Mouse (Mus musculus): ENCODE measurements around the gene Amigo1. TPM values are rescaled to one million over a fixed set of nuclear protein-coding genes. Genes with fewer than 3 reads are reported as not detected.

The Amigo1 gene
- total RNA-seq, 1 experiment from 2014 or later = 19.3 TPM

DNA sequence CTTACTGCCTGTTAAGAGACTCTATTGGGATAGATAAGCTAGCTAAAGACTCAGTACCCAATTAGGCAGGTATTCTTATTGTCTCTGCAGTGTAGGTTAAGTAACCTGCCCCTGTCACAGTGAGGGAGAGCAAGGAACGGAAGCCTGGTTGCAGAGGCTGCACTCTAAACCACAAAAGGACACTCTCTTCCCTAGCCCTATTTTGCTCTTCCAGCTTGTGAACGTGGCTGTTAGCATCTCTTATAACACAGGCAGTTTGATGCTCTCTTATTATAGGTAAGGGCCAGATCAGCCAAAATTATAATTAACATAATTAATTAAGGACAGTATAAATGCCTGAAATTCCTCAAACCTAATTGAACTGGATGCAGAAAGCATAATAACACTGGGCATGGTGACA lies 5.6 kb upstream of the Amigo1 start:
- DNase-seq = no peak

DNA sequence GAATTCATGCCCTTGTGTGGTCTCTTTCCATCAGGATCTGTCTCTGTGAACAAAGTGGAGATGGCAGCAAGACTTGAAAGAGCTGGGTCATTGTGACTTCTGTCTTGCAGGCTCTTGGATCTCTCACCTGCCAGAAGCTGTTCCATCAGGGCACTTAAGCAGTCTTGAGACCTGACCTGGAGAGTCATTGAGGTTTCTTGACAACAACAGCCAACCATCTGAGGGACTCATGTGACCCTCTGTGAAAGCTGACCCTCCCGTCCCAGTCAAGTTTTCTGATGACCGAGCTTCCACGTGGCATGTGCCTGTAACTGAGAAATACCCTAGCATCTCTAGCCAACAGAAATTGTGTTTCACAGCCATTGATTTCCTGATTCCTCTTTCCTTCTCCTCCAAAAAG lies 1.4 kb upstream of the Amigo1 start:
- no peak for DNase-seq

DNA sequence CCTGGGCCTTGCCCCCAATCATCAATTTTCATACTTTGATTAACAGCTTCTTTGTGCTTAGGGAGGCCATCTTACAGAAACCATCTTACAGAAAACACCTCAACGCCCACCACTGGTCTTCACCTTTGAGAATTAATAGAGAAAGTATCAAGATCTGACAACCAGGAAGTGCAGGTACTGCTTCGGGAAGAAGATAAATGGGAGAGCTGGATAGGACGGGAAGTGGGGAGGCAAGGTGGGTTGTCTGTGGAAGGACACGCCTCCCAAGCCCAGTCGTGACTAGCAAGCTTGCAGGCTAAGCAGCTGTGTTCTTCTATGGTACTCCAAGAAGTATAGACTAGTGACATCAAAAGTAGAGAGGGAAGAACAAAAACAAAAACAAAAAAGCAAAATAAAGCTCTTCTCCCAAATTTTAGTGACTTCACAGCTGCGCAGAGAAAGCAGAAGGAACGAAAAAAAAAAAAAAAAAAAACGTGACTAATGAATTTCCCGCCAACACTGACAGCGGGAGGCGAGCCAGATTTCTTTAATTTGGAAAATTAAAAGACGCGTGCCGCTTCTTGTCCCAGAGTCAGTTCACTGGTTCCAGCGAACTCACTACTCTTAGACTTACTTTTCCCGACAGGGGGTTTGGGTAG lies 556 bp upstream of the Amigo1 start:
- DNase-seq = no peak

DNA sequence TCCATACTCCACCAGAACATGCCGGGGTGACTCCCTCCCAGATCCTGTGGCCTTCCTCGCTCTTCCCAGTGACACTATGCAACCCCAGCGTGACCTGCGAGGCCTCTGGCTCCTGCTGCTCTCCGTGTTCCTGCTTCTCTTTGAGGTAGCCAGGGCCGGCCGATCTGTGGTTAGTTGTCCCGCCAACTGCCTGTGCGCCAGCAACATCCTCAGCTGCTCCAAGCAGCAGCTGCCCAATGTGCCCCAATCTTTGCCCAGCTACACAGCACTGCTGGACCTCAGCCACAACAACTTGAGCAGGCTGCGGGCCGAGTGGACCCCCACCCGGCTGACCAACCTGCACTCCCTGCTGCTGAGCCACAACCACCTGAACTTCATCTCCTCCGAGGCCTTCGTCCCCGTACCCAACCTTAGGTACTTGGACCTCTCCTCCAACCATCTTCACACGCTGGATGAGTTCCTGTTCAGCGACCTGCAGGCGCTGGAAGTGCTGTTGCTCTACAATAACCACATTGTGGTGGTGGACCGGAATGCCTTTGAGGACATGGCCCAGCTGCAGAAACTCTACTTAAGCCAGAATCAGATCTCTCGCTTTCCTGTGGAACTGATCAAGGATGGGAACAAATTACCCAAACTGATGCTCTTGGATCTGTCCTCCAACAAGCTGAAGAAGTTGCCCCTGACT lies 1.1 kb downstream of the Amigo1 start:
- DNase-seq = no peak

DNA sequence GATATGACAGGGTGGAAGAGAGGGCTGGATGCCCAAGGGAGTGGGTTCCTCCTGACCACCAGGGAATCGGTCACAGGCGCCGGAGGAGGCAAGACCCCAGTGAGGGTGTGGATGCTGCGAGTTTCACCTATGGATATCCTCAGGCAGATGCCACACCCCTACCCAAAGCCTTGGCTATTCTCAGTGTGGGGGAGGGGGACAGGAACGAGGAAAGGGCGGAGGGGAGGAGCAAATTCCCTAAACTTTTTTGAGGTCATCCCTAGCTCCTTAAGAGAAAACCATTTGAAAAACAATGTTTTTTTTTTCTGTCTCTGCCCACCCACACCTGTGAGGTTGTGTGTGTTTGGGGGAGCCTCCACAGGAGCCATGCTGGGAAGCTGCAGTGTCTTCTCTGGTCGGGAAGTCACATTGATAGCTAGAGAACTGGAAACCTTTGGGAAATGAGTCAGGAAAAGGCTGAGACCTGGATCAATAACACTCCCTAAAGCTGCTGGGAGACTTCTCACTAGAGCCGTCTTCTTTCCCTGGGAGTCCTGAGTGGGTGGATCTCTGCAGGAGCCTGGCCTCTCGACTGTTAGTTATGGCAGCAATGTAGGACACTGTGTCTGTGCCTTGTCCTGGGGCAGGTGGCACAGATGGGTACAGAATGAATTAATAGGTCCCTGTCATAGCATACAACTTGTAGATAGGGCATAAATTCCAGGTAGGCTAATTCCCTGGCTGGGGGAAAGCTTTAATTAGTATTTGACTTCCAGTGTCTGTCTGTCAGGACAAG lies 2.8 kb downstream of the Amigo1 start:
- DNase-seq = peak; percentile 1

DNA sequence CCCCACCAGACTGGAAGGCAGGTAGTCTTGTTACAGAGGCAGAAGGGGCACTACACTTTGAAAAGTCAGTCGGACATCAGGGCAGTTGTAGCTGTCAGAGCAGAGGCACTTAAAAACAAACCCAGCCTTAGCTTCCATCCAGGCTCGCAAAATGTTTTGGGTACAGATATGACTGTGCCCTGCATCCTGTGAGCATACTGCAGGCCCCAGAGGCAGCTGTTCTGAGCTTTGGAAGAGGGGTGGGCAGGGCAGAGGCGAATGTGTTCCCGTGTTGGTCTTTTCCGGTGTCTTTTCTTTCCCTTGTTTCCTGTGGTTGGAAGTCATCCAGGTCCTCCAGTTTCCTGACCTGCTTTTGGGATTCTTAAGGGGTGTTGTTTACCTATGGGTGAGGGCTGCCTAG lies 3.8 kb downstream of the Amigo1 start:
- no peak for DNase-seq

DNA sequence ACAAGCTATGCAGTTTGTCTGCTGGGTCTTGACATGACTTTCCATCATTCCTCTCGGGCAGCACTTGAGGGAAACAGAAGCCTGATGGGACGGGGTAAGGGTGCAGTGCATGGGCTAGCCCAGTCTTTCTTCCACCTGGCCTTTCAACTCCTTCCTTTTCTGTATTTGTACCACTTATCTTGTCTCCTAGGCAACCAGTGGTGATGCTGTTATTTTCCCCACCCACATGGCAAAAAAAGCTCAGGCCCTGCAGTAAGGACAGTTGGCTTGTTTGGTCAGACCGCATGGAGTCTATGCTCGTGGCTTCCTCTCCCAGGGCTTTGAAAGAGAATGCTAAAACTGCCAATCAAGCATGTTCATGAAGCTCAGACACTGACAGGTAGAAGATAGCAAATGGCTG lies 7.6 kb downstream of the Amigo1 start:
- no peak for DNase-seq

DNA sequence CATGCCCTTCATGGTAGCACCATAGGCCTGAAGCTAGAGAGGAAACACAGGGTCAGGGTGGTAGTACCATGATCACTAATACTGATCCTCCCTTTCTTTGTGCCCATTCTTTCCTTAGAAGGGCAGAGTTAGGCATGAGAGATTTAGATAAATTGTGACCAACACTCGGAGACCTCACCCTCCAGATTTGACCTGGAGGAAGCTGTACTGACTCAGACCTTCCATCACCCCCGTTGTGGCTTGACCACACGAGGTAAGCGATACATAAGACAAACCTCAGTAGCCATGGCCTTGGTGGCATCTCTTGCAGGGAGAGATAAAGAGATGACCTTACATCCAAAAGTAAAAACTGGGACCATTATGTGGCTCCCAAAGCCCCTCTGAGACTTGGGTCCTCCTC lies 9.2 kb downstream of the Amigo1 start:
- DNase-seq = no peak

DNA sequence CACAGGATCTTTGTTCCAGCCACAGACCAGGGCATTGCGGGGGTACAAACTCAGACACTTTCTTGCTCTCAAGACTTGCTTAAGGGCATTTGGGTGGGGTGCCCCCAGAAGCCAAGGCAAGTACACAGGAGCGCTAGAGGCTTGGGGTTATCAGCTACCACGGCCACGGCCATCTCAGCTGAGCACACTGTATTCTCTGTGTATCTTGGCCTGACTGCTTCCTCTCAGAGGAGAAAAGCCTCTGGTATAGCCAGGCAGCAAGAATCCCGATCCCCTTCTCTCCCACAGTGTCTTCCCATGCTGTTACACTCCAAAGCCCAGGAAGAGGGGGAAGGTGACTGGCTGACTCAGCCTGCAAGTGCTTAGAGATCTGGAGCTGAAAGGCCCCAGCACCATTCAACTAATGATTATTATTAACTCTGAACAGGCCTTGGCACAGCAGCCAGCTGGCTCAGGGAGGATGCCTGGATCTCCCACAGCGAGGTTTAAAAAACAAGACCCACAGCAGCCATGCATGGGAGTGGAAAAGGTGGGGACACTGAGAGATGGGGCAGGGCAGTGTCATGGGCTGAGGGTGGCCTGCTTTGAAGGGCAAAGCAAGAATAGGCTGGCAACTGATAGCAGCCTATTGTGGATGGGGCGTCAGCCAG lies 9.9 kb downstream of the Amigo1 start:
- peak; percentile 25 for DNase-seq

DNA sequence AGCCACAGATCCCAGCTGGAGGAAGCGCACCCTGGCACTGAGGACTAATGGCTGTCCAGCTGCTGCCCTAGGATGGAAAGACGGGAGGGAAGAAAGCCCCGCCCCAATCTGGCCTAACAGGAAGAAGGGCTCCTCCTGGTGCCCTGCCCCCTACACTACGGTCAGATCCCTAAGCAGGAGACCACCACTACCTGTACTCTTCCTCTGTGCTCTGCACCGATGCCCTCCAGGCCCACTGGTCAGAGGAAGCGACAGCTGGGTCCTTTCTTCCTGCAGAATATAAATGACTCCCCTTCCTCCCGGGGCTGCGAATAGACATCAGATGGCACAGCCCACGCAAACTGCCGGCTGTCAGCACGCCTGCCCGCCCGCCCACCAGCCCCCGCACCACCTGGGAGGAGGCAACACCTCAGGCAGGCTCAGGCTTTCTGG lies 10.9 kb downstream of the Amigo1 start:
- DNase-seq = peak; percentile 67

DNA sequence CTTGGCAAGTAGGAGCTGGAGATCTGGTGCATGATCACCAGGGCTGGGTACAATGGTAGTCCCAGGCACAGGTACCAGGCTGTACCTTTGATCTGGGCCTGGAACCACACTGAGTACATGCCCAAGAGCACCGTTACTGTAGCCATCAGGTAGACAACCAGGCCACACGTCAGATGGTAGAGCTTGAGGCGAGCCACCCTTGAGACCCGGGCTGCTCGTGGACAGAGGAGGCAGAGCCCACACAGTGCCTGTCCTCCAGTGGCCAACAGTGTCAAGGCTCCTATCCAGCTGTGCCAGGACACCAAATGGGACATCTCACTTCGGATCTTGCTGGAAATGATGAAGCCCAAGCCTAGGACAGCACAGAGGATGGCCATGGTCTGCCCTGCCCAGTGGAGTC lies 13.1 kb downstream of the Amigo1 start:
- no peak for DNase-seq

DNA sequence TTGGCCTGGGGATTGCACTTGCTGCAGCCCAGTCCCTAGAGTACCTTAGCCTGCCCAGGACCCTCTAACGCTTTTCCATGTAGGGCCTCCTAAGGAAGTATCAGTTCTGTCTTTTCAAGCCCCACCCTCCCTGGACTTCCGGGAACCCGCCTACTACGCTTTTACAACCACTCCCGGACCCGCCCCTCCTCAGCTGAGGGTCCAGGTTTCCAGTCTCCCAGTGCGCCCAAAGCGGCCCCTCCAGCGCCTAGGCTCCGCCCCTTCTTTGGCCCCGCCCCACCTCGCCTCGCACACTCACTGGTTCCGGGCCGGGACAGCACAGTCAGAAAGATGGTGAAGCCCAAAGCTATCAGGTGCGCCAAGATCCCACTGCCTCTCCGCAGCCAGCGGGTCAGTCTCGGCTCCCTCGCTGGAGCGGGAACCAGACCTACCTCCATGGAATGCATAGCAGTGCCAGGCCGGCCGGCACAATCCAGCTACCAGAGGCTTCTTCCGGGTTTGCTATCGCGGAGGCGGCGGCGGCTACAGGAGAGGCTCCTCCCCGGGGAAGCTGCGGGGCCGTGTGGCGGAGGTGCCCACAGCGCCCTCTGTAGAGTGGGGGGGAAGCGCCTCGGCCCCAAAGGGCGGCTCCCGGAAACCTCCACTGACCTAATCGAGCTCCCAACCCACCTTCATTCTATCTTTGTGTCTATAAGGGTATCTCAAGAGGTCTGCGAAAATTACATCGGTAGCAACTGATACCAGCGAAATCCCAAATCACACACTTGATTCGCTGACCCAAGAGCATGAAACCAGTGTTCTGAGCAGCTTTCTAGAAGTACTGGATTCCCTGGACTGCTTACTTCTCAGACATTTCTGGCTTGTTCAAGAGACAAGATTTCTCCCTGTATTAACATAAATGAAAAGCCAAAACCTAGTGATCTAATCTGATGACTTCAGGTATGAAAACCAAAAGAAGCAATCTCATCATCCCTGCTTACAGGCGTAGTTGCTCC lies 14.5 kb downstream of the Amigo1 start, which contains the start of gene Cyb561d1:
TSS of gene Cyb561d1 (minus strand) at position 884 of the 995 bp plus-strand sequence.
- DNase-seq = peak; percentile 96

DNA sequence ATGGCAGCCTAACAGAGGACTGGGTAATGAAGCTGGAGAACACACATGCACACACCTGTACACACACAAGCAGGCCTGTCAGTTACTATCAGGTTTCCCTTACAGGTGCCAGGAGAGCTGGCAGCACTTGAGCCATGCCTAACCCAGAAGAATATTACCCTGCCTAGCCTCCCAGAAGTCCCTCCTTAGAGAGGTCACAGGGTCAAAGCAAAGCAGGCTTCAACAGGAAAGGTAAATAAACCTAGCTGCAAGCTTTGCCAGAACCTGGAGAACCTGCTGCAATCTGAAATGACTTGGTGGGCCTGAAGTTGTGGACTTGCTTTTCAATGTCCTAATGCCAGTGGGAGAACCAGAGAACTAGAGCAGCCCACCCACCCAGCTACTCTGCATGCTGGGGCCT lies 16.4 kb downstream of the Amigo1 start:
- DNase-seq = no peak

DNA sequence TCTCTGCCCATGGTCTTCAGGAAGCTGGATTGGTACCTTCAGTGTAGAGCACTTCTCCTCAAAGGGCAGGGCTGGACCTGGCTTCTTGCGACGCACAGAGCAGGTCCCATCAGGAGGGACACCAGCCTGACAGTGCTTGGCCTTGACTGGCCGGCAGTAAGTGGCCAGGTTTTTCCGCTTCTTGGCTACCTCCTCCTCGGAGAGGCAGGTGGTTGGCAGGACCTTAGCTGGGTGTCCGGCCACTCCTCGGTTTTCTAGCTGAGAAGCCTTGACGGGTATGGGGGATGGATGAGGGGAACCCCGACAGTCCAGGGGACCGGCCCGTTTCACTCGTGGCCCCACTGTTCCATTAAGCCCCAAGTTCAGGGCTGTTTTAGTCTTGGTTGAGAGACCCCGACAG lies 17.1 kb downstream of the Amigo1 start:
- no peak for DNase-seq

DNA sequence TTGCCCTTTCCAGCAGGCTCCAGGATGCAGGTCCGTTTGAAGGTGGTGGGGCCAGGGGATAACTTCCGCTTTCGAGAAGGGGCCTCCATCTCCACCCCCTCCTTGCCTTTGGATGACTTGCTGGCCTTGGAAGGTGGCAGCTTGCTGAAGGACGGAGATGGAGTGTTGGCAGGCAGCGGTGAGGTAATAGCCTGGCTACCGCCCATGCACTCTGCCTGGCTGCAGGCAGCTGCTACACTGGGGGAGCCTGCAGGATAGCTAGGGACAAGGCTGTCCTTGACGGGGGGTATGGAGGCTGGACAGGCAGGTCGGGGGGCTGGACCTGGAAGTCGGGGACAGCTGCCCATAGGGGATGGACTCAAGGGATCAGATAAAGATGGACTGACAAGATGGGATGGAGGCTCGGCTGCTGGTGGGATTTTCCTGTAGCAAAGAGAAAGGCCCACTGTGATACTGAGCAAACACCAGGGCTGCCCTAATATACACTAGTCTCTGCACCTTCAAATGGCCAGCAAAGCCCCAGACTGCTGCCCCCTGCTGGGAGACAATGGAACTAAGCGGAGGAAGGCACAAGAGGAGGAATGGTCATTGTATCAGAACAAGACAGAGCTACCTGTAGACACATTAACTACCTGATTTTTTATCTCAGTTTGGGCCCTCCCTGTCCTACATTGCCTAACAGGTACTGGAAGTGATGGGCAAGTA lies 17.6 kb downstream of the Amigo1 start:
- DNase-seq = peak; percentile 83

DNA sequence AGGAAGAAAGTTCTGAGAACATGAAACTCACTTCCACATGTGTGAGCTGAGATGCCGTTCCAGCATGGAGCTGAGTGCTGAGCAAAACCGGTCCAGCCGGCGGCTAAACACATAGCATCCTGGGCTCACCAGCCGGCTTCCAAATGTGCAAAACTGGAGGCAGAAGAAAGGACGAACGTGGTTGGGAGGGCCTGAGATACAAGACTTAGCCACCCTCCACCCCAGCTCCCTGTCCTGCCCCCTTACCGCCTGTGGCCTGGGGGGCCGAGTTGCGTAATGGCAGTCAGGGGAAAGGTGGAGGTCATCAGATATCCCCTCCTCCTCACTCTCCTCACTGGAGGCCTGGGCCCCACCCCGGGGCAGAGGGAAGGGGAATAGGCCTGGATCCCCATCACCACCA lies 18.3 kb downstream of the Amigo1 start:
- DNase-seq = no peak

DNA sequence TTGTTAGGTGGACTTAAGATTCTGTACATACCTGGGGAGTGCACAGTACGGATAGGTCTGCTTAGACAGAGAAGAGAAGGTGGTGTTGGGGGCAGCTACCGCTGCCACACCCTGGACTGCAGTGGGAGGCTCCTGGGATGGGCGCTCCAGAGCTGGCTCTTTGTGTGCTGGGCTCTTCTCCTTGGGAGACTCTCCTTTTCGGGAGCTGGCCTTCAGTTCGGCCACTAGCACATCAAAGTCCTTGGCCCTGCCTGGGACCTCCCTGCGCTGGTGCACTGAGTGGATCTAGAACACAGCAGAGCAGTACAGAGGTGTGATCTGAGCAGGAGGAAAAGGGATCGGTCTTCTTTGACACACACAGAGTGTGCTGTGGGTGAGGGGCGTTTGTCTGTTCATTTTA lies 19.5 kb downstream of the Amigo1 start:
- no peak for DNase-seq

DNA sequence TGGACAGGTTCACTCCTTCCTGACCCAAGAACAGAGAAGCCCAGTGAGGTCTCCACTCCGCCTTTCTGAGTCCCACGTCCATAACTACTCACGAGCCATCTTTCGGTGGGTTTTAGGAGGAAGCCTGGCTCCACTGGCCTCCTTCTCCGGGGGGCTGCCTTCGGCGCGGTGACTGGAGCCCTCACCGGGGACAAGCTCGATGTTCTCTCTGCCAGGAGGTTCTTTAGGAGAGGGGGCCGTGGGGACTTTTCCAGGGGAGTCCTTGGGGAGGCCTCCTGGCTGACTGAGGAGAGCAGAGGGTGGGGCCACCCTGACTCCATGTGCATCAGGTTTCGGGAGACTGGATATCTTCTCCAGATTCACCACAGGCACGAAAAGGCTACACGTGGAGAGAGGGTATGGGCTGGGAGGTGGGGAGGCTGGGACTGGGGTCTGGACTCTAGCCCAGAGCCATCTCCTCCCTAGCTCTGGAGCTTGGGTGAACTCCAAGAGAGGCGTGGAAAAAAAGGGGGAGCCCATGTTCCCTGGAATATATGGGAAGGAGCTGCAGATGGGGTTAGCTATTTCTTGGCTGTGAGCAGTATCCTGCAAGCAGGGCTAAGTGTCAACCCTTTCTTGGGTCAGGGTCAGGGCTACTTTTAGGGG lies 20.7 kb downstream of the Amigo1 start:
- no peak for DNase-seq

DNA sequence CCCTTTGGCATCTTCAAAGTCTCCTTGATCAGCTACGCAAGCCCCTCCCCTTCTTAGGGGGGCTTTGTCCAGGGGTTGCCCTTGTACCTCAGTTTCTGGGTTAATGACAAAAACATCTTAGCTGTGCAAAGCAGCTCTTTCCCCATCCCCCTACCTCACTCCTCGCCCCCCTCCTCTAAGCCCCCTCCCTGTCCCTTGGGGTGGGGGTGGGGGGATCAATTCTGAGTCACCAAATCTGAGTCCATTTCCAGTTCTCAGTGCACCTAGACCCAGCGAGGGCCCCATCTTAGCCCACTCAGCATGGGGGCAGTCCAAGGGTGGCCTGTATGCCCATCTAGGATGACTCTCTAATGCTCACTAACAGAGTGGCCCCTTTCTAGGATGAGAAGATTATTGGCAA lies 22.9 kb downstream of the Amigo1 start:
- no peak for DNase-seq

DNA sequence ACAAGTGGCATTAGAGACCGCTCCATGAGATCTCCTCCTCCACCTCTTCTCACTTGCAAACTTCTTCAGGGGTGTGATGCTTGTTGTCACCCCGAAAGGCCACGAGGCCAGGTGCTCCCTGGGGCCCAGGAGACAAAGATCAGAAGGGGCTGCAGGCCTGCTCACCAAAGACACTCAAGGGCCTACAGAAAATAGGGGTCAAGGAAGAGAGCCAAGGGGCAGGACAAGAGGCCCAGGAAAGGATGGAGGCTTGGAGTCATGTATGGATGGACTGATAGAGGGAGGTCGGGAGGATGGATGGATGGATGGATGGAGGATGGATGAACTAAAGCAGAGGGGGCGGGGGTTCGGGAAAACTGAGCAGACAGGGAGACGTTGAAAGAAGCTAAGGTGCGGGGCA lies 23.4 kb downstream of the Amigo1 start:
- DNase-seq = no peak
